Mouse (Mus musculus): Measurements from ENCODE around the gene Dhx36.

- TF ChIP-seq POLR2A (IDR thresholded peaks at IDR 0.05; ENCODE audit: control insufficient read depth, extremely low read depth, insufficient read depth, low read length, poor library complexity) (no peak), CTCF (IDR thresholded peaks at IDR 0.05; ENCODE audit: borderline replicate concordance, control insufficient read depth, extremely low read depth, insufficient read depth, low read length, poor library complexity) (no peak)
These were observed 60.5 kb downstream of the Dhx36 start for GRCm38 (mm10) chr3:62446271-62446670.
